Mouse (Mus musculus): ENCODE data around the gene Sh3kbp1. TPM values are rescaled to one million over a fixed set of nuclear protein-coding genes. Genes with fewer than 3 reads are reported as not detected.
A peak's percentile ranks its signal among the peaks of the same experiment; 100 is the strongest.

Gene Sh3kbp1
- polyA plus RNA-seq, 1 experiment from 2014 or later = 35.0 TPM

DNA sequence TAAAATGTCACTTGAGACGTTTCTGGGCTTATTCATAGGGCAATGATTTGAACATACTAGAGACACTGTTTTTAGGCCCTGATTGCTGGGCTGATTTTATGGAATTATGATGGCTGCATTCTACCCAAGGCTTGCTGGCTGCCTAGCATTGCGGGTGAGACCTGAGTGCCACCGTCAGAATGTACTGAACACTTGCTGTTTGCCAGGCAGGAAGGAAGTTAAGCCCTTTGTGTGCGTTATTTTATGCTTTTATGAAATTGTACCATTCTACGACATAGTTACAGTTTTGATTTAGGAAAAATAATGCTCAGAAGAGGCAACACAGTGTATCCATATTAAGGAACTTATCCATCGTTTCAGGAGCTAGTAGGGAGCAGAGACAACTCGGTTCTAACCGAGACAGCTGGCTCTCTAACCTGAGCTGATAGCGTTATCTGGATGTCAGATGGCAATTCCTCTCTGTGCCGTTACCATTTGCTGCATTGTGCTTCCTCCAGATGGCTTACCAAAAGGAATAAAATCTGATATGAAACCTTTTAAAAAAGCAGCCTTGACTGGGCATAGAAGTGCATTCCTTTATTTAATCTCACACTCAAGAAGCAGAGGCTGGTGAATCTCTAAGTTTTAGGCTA, 62.8 kb downstream of the Sh3kbp1 start:
- H3K9ac ChIP-seq (replicated peaks; ENCODE audit: low read depth, low read length) = no peak overlapping the region
- WGBS = 77% methylated on average over 10 of the region's 10 CpGs

GRCm38 (mm10) chrX:159693126-159693525, 66.1 kb downstream of the Sh3kbp1 start:
- Histone ChIP-seq H3K4me1 (ENCODE audit: control insufficient read depth, insufficient read depth, low read length) (no peaks in the 10 kb centered on the region), H3K27me3 (ENCODE audit: control insufficient read depth, insufficient read depth, low read length) (no peaks in the 10 kb centered on the region), H3K9me3 (ENCODE audit: control insufficient read depth, low read depth, low read length) (no peaks in the 10 kb centered on the region), H3K36me3 (ENCODE audit: control insufficient read depth, insufficient read depth, low read length) (no peaks in the 10 kb centered on the region), H3K9ac (replicated peaks; ENCODE audit: low read depth, low read length) (no peak overlapping the region), H3K27ac (ENCODE audit: low read length) (no peak overlapping the region), H3K4me3 (ENCODE audit: low read depth, low read length) (no peak overlapping the region), H3K4me2 (replicated peaks; ENCODE audit: low read depth, low read length) (no peak overlapping the region)
- no peak for ATAC-seq (ENCODE audit: insufficient number of reproducible peaks, insufficient read depth, low FRiP score, low read depth)
- WGBS = 63% methylated on average over 5 of the region's 5 CpGs

More for the DNA sequence above, 62.8 kb downstream of the Sh3kbp1 start:
- H3K27me3 ChIP-seq (ENCODE audit: control insufficient read depth, insufficient read depth, low read length) = no peaks in the 10 kb centered on the region
- no peaks in the 10 kb centered on the region for H3K4me1 ChIP-seq (ENCODE audit: control insufficient read depth, insufficient read depth, low read length)
- ATAC-seq (ENCODE audit: insufficient number of reproducible peaks, insufficient read depth, low FRiP score, low read depth) = no peak
- no peaks in the 10 kb centered on the region for H3K36me3 ChIP-seq (ENCODE audit: control insufficient read depth, insufficient read depth, low read length)
- no peak overlapping the region for H3K4me2 ChIP-seq (replicated peaks; ENCODE audit: low read depth, low read length)
- H3K27ac ChIP-seq (ENCODE audit: low read length) = no peak overlapping the region
- H3K9me3 ChIP-seq (ENCODE audit: control insufficient read depth, low read depth, low read length) = no peaks in the 10 kb centered on the region
- H3K4me3 ChIP-seq (ENCODE audit: low read depth, low read length) = no peak overlapping the region

DNA sequence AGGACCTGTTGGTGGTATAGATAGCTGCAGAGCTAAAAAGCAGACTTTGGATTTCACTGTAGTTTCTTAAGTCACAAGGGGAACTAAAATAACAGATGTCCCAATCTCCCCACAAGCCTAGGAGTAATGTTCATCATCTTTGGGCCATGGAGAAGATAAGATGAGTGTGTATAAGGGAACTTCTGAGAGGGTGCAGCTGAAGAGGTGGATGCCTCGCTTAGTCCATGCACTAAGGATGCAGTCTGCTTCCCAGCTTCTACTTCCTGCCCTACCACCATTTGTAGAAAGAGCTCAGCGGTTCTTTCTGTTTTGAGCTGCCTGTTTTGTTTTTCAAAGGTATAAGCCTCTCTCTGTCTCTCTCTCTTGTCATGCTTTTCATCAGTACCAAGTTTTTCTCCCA, 69.5 kb downstream of the Sh3kbp1 start:
- ATAC-seq (ENCODE audit: insufficient number of reproducible peaks, insufficient read depth, low FRiP score, low read depth) = no peak
- no peaks in the 10 kb centered on the region for H3K36me3 ChIP-seq (ENCODE audit: control insufficient read depth, insufficient read depth, low read length)
- no peak overlapping the region for H3K4me3 ChIP-seq (ENCODE audit: low read depth, low read length)
- no peak overlapping the region for H3K4me2 ChIP-seq (replicated peaks; ENCODE audit: low read depth, low read length)
- no peaks in the 10 kb centered on the region for H3K27me3 ChIP-seq (ENCODE audit: control insufficient read depth, insufficient read depth, low read length)
- WGBS = 21% methylated on average over 2 of the region's 2 CpGs
- H3K27ac ChIP-seq (ENCODE audit: low read length) = 0 out of 2 replicates have a peak overlapping the region, but pooled peaks have one; percentile 10
- no peak overlapping the region for H3K9ac ChIP-seq (replicated peaks; ENCODE audit: low read depth, low read length)
- H3K9me3 ChIP-seq (ENCODE audit: control insufficient read depth, low read depth, low read length) = no peaks in the 10 kb centered on the region
- H3K4me1 ChIP-seq (ENCODE audit: control insufficient read depth, insufficient read depth, low read length) = no peaks in the 10 kb centered on the region

DNA sequence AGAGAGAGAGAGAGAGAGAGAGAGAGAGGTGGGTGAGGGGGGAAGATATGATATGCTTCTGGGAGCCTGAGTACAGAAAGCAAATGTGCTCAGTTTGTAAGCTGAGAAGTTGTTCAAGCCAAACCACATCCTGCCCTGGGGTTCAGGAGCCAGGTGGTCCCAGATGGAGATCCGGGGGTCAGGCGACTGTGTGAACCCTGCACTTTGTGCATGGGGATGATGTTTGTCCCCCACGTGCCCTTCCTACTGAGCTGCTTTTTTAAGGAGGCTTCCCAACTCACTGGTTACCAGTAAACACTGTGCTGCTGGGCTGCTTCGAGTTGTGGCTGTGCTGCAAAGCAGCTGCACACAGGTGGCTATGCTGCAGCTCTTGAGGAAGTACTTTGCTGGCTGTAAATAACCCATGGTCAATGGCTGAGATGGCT, 70.0 kb downstream of the Sh3kbp1 start:
- H3K4me3 ChIP-seq (ENCODE audit: low read depth, low read length) = no peak overlapping the region
- no peak overlapping the region for H3K9ac ChIP-seq (replicated peaks; ENCODE audit: low read depth, low read length)
- no peaks in the 10 kb centered on the region for H3K9me3 ChIP-seq (ENCODE audit: control insufficient read depth, low read depth, low read length)
- no peaks in the 10 kb centered on the region for H3K36me3 ChIP-seq (ENCODE audit: control insufficient read depth, insufficient read depth, low read length)
- peak; percentile 61; the same call in 1 of the 2 replicates for ATAC-seq (ENCODE audit: insufficient number of reproducible peaks, insufficient read depth, low FRiP score, low read depth)
- 32% methylated on average over 4 of the region's 4 CpGs for WGBS
- H3K27ac ChIP-seq (ENCODE audit: low read length) = no peak overlapping the region
- no peak overlapping the region for H3K4me2 ChIP-seq (replicated peaks; ENCODE audit: low read depth, low read length)
- H3K4me1 ChIP-seq (ENCODE audit: control insufficient read depth, insufficient read depth, low read length) = no peaks in the 10 kb centered on the region
- no peaks in the 10 kb centered on the region for H3K27me3 ChIP-seq (ENCODE audit: control insufficient read depth, insufficient read depth, low read length)

- no peak for ATAC-seq (ENCODE audit: insufficient number of reproducible peaks, insufficient read depth, low FRiP score, low read depth)
- 95% methylated on average over 2 of the region's 2 CpGs for WGBS
- Histone ChIP-seq H3K36me3 (ENCODE audit: control insufficient read depth, insufficient read depth, low read length) (no peaks in the 10 kb centered on the region), H3K4me3 (ENCODE audit: low read depth, low read length) (no peak overlapping the region), H3K27me3 (ENCODE audit: control insufficient read depth, insufficient read depth, low read length) (no peaks in the 10 kb centered on the region), H3K9me3 (ENCODE audit: control insufficient read depth, low read depth, low read length) (no peaks in the 10 kb centered on the region), H3K4me2 (replicated peaks; ENCODE audit: low read depth, low read length) (no peak overlapping the region), H3K9ac (replicated peaks; ENCODE audit: low read depth, low read length) (no peak overlapping the region), H3K4me1 (ENCODE audit: control insufficient read depth, insufficient read depth, low read length) (no peaks in the 10 kb centered on the region), H3K27ac (ENCODE audit: low read length) (no peak overlapping the region)
Observed at GRCm38 (mm10) chrX:159702850-159703249, 75.8 kb downstream of the Sh3kbp1 start.

GRCm38 (mm10) chrX:159704381-159705004, 77.4 kb downstream of the Sh3kbp1 start:
- Histone ChIP-seq H3K36me3 (ENCODE audit: control insufficient read depth, insufficient read depth, low read length) (no peaks in the 10 kb centered on the region), H3K4me1 (ENCODE audit: control insufficient read depth, insufficient read depth, low read length) (0 out of 2 replicates have a peak, but pooled peaks cover 4% of the 10 kb centered on the region), H3K9me3 (ENCODE audit: control insufficient read depth, low read depth, low read length) (no peaks in the 10 kb centered on the region), H3K4me3 (ENCODE audit: low read depth, low read length) (no peak overlapping the region), H3K27ac (ENCODE audit: low read length) (no peak overlapping the region), H3K4me2 (replicated peaks; ENCODE audit: low read depth, low read length) (no peak overlapping the region), H3K9ac (replicated peaks; ENCODE audit: low read depth, low read length) (no peak overlapping the region), H3K27me3 (ENCODE audit: control insufficient read depth, insufficient read depth, low read length) (no peaks in the 10 kb centered on the region)
- ATAC-seq (ENCODE audit: insufficient number of reproducible peaks, insufficient read depth, low FRiP score, low read depth) = no peak
- WGBS = 48% methylated on average over 4 of the region's 4 CpGs

DNA sequence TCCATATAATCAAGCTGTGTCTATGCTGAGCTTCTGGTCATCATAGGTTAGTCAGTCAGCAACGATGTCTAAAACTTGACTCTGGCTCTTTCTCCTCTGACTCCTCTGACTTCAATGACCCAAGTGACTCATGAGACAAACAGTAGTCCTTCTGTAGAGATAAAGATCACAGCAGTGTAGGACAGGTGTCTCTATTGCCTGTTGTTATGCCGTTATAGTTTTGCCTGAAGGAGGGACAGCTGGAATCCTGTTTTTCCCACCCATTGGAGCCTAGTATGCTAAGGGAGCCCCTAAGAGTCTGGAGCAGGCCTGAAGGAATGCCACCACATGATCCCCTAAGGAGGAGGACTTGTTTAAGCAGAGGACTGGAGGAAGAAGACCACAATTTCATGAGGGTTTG, 78.3 kb downstream of the Sh3kbp1 start:
- no peak for ATAC-seq (ENCODE audit: insufficient number of reproducible peaks, insufficient read depth, low FRiP score, low read depth)
- WGBS = 52% methylated on average over 2 of the region's 2 CpGs
- Histone ChIP-seq H3K4me1 (ENCODE audit: control insufficient read depth, insufficient read depth, low read length) (0 out of 2 replicates have a peak, but pooled peaks cover 4% of the 10 kb centered on the region), H3K27me3 (ENCODE audit: control insufficient read depth, insufficient read depth, low read length) (no peaks in the 10 kb centered on the region), H3K9ac (replicated peaks; ENCODE audit: low read depth, low read length) (no peak overlapping the region), H3K36me3 (ENCODE audit: control insufficient read depth, insufficient read depth, low read length) (no peaks in the 10 kb centered on the region), H3K4me2 (replicated peaks; ENCODE audit: low read depth, low read length) (no peak overlapping the region), H3K9me3 (ENCODE audit: control insufficient read depth, low read depth, low read length) (no peaks in the 10 kb centered on the region), H3K27ac (ENCODE audit: low read length) (no peak overlapping the region), H3K4me3 (ENCODE audit: low read depth, low read length) (no peak overlapping the region)

GRCm38 (mm10) chrX:159708076-159708830, 81.2 kb downstream of the Sh3kbp1 start:
- H3K36me3 ChIP-seq (ENCODE audit: control insufficient read depth, insufficient read depth, low read length) = no peaks in the 10 kb centered on the region
- H3K4me2 ChIP-seq (replicated peaks; ENCODE audit: low read depth, low read length) = no peak overlapping the region; the same call in 1 of the 2 replicates
- WGBS = 33% methylated on average over 8 of the region's 8 CpGs

More at GRCm38 (mm10) chrX:159708076-159708830, 81.2 kb downstream of the Sh3kbp1 start:
- Histone ChIP-seq H3K9ac (replicated peaks; ENCODE audit: low read depth, low read length) (no peak overlapping the region), H3K9me3 (ENCODE audit: control insufficient read depth, low read depth, low read length) (no peaks in the 10 kb centered on the region), H3K27me3 (ENCODE audit: control insufficient read depth, insufficient read depth, low read length) (no peaks in the 10 kb centered on the region), H3K27ac (ENCODE audit: low read length) (peak overlapping the region; percentile 67), H3K4me3 (ENCODE audit: low read depth, low read length) (no peak overlapping the region), H3K4me1 (ENCODE audit: control insufficient read depth, insufficient read depth, low read length) (0 out of 2 replicates have a peak, but pooled peaks cover 4% of the 10 kb centered on the region)
- ATAC-seq (ENCODE audit: insufficient number of reproducible peaks, insufficient read depth, low FRiP score, low read depth) = no peak

Measured in stomach, embryonic 14.5 days (tissue).